Mouse (Mus musculus): ENCODE data around the gene Hmgb1. TPM values are rescaled to one million over a fixed set of nuclear protein-coding genes. Genes with fewer than 3 reads are reported as not detected.

Hmgb1 gene
- polyA plus RNA-seq, 1 experiment = 110 TPM

DNA sequence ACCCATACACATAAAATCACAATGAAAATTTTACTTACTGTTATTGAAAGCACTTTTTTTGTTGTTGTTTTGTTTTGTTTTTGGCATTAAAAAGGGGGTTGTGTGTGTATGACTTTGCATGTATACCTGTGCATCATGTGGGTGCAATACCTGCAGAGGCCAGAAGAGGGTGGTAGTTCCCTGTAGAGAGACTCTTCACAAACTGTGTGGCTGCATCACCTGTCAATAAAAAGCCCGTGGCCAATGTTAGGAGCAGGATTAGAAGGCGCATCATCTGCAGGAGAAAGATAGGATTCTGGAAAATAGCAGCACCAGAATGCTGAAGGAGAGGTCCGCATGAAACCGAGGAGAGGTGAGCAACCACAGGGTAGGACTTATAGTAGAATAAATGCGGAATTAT lies 144.5 kb downstream of the Hmgb1 start:
- H3K27ac ChIP-seq (ENCODE audit: insufficient read depth, low read length) = no peak overlapping the region
- no peak for TF ChIP-seq POLR2A (IDR thresholded peaks at IDR 0.05; ENCODE audit: insufficient read depth, low read length)
- TF ChIP-seq CTCF (IDR thresholded peaks at IDR 0.05; ENCODE audit: low read depth, low read length) = peak; percentile 31
- no peak for TF ChIP-seq EP300 (IDR thresholded peaks at IDR 0.05; ENCODE audit: insufficient read depth, low read depth, low read length)
- no peaks in the 10 kb centered on the region for H3K36me3 ChIP-seq (ENCODE audit: control insufficient read depth, insufficient read depth, low read length, poor library complexity, severe bottlenecking)
- no peak overlapping the region for H3K9ac ChIP-seq (ENCODE audit: low read depth, poor library complexity, severe bottlenecking)
- 0 out of 2 replicates have a peak, but pooled peaks cover 2% of the 10 kb centered on the region for H3K9me3 ChIP-seq (replicated peaks; ENCODE audit: control insufficient read depth, insufficient read depth, low read length, poor library complexity, severe bottlenecking)
- no peaks in the 10 kb centered on the region for H3K27me3 ChIP-seq (ENCODE audit: control insufficient read depth, insufficient read depth, low read length, poor library complexity, severe bottlenecking)
- H3K4me3 ChIP-seq (ENCODE audit: low read depth, low read length) = no peak overlapping the region
- H3K4me1 ChIP-seq (ENCODE audit: control insufficient read depth, insufficient read depth, low read length) = no peaks in the 10 kb centered on the region

DNA sequence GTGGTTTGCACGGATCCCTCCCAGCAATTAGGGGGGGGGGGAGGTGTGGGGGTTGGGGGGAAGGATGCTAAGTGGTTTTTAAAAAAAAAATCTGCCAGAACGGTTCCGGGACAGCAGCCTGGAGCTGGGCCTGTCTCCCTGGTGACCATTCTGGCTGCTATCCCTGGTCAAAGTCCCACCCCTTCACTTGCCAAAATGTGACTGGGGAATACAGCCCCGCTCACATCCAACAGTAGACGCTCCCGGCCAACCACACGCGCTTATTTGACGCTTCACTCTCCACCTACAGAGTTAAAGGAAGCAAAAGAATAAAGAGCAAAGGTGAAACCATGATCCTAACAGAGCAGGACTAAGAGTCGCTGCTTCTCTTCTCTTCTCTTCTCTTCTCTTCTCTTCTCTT lies 146.6 kb downstream of the Hmgb1 start:
- Histone ChIP-seq H3K9me3 (replicated peaks; ENCODE audit: control insufficient read depth, insufficient read depth, low read length, poor library complexity, severe bottlenecking) (0 out of 2 replicates have a peak, but pooled peaks cover 2% of the 10 kb centered on the region), H3K36me3 (ENCODE audit: control insufficient read depth, insufficient read depth, low read length, poor library complexity, severe bottlenecking) (no peaks in the 10 kb centered on the region), H3K27ac (ENCODE audit: insufficient read depth, low read length) (no peak overlapping the region), H3K4me3 (ENCODE audit: low read depth, low read length) (no peak overlapping the region), H3K4me1 (ENCODE audit: control insufficient read depth, insufficient read depth, low read length) (no peaks in the 10 kb centered on the region), H3K27me3 (ENCODE audit: control insufficient read depth, insufficient read depth, low read length, poor library complexity, severe bottlenecking) (no peaks in the 10 kb centered on the region), H3K9ac (ENCODE audit: low read depth, poor library complexity, severe bottlenecking) (no peak overlapping the region)
- TF ChIP-seq CTCF (IDR thresholded peaks at IDR 0.05; ENCODE audit: low read depth, low read length) (no peak), EP300 (IDR thresholded peaks at IDR 0.05; ENCODE audit: insufficient read depth, low read depth, low read length) (no peak), POLR2A (IDR thresholded peaks at IDR 0.05; ENCODE audit: insufficient read depth, low read length) (no peak)

DNA sequence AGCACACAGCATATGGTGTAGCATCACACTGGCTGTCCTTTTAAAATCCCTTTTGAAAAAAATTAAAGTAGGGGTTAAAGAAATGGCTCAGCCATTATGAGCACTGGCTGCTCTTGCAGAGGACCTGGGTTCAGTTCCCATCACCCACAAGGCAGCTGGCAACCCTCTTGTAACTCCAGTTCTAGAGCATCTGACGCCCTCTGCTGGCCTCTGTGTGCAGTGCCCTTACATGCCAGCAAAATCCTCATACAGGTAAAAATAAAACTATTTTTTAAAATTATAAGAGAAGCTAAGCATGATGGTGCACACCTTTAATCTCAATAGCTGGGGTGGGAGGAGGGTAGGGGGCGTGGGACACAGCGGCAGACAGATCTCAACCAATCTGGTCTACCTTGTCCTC lies 147.4 kb downstream of the Hmgb1 start:
- Histone ChIP-seq H3K9me3 (replicated peaks; ENCODE audit: control insufficient read depth, insufficient read depth, low read length, poor library complexity, severe bottlenecking) (0 out of 2 replicates have a peak, but pooled peaks cover 2% of the 10 kb centered on the region), H3K27me3 (ENCODE audit: control insufficient read depth, insufficient read depth, low read length, poor library complexity, severe bottlenecking) (no peaks in the 10 kb centered on the region), H3K4me3 (ENCODE audit: low read depth, low read length) (no peak overlapping the region), H3K36me3 (ENCODE audit: control insufficient read depth, insufficient read depth, low read length, poor library complexity, severe bottlenecking) (no peaks in the 10 kb centered on the region), H3K4me1 (ENCODE audit: control insufficient read depth, insufficient read depth, low read length) (no peaks in the 10 kb centered on the region), H3K9ac (ENCODE audit: low read depth, poor library complexity, severe bottlenecking) (no peak overlapping the region), H3K27ac (ENCODE audit: insufficient read depth, low read length) (no peak overlapping the region)
- TF ChIP-seq EP300 (IDR thresholded peaks at IDR 0.05; ENCODE audit: insufficient read depth, low read depth, low read length) = no peak
- peak; percentile 35 for TF ChIP-seq CTCF (IDR thresholded peaks at IDR 0.05; ENCODE audit: low read depth, low read length)

GRCm38 (mm10) chr5:149032438-149032837 lies 151.9 kb downstream of the Hmgb1 start:
- no peak overlapping the region for H3K27ac ChIP-seq (ENCODE audit: insufficient read depth, low read length)
- no peak overlapping the region for H3K4me3 ChIP-seq (ENCODE audit: low read depth, low read length)
- TF ChIP-seq EP300 (IDR thresholded peaks at IDR 0.05; ENCODE audit: insufficient read depth, low read depth, low read length) (no peak), CTCF (IDR thresholded peaks at IDR 0.05; ENCODE audit: low read depth, low read length) (no peak)
- H3K9me3 ChIP-seq (replicated peaks; ENCODE audit: control insufficient read depth, insufficient read depth, low read length, poor library complexity, severe bottlenecking) = 0 out of 2 replicates have a peak, but pooled peaks cover 2% of the 10 kb centered on the region
- no peaks in the 10 kb centered on the region for H3K36me3 ChIP-seq (ENCODE audit: control insufficient read depth, insufficient read depth, low read length, poor library complexity, severe bottlenecking)
- no peak overlapping the region for H3K9ac ChIP-seq (ENCODE audit: low read depth, poor library complexity, severe bottlenecking)
- no peaks in the 10 kb centered on the region for H3K4me1 ChIP-seq (ENCODE audit: control insufficient read depth, insufficient read depth, low read length)
- H3K27me3 ChIP-seq (ENCODE audit: control insufficient read depth, insufficient read depth, low read length, poor library complexity, severe bottlenecking) = no peaks in the 10 kb centered on the region

DNA sequence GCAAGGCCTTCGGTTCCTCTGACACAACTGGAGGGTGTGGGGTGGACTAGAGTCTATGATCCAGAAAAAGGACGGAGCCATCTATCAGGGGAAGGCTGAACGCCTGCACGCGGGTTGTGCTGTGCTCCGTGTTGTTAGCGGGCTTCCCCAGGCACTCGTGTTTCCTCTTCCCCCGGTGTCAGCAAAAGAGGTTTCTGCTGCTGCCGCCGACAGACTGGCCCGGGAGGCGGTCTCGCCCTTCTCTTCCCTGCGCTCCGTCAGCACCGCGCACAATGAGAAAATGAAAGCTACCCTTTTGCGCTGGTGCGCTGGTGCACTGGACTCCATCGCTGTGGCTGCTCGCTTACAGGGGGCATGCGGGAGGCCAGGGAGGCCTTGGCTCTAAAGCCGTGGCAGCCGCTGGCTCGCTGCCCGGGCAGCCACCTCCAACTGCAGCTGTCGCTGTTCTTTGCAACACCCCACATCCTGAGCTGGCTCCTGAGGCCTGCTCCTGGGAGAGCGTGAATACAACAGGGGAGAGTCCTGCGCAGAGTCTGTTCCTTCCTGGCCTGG lies 153.0 kb downstream of the Hmgb1 start:
- Histone ChIP-seq H3K27ac (ENCODE audit: insufficient read depth, low read length) (no peak overlapping the region), H3K9me3 (replicated peaks; ENCODE audit: control insufficient read depth, insufficient read depth, low read length, poor library complexity, severe bottlenecking) (no peaks in the 10 kb centered on the region), H3K36me3 (ENCODE audit: control insufficient read depth, insufficient read depth, low read length, poor library complexity, severe bottlenecking) (no peaks in the 10 kb centered on the region), H3K4me1 (ENCODE audit: control insufficient read depth, insufficient read depth, low read length) (no peaks in the 10 kb centered on the region), H3K4me3 (ENCODE audit: low read depth, low read length) (peak overlapping the region; percentile 33), H3K9ac (ENCODE audit: low read depth, poor library complexity, severe bottlenecking) (peak overlapping the region; percentile 19), H3K27me3 (ENCODE audit: control insufficient read depth, insufficient read depth, low read length, poor library complexity, severe bottlenecking) (no peaks in the 10 kb centered on the region)
- TF ChIP-seq POLR2A (IDR thresholded peaks at IDR 0.05; ENCODE audit: insufficient read depth, low read length) = no peak
- no peak for TF ChIP-seq EP300 (IDR thresholded peaks at IDR 0.05; ENCODE audit: insufficient read depth, low read depth, low read length)
- TF ChIP-seq CTCF (IDR thresholded peaks at IDR 0.05; ENCODE audit: low read depth, low read length) = no peak

- no peak overlapping the region for H3K27ac ChIP-seq (ENCODE audit: insufficient read depth, low read length)
- H3K9me3 ChIP-seq (replicated peaks; ENCODE audit: control insufficient read depth, insufficient read depth, low read length, poor library complexity, severe bottlenecking) = no peaks in the 10 kb centered on the region
- H3K4me3 ChIP-seq (ENCODE audit: low read depth, low read length) = no peak overlapping the region
- TF ChIP-seq CTCF (IDR thresholded peaks at IDR 0.05; ENCODE audit: low read depth, low read length) (no peak), EP300 (IDR thresholded peaks at IDR 0.05; ENCODE audit: insufficient read depth, low read depth, low read length) (no peak), POLR2A (IDR thresholded peaks at IDR 0.05; ENCODE audit: insufficient read depth, low read length) (no peak)
- no peaks in the 10 kb centered on the region for H3K4me1 ChIP-seq (ENCODE audit: control insufficient read depth, insufficient read depth, low read length)
- H3K36me3 ChIP-seq (ENCODE audit: control insufficient read depth, insufficient read depth, low read length, poor library complexity, severe bottlenecking) = no peaks in the 10 kb centered on the region
- no peak overlapping the region for H3K9ac ChIP-seq (ENCODE audit: low read depth, poor library complexity, severe bottlenecking)
- H3K27me3 ChIP-seq (ENCODE audit: control insufficient read depth, insufficient read depth, low read length, poor library complexity, severe bottlenecking) = no peaks in the 10 kb centered on the region
Measured at GRCm38 (mm10) chr5:149030103-149030502, 154.2 kb downstream of the Hmgb1 start.
